Mouse (Mus musculus) skeletal muscle tissue, postnatal 0 days (tissue): Measurements from ENCODE around the gene Defb9. TPM values are rescaled to one million over a fixed set of nuclear protein-coding genes. Genes with fewer than 3 reads are reported as not detected.

Source experiments
- polyA plus RNA-seq: library from polyadenylated mRNA; unstranded; fragments of >200 nt; fragmentation: Nextera tagmentation; extraction: Ambion mirVana; gene quantifications from 2 replicates; pipeline ENCODE4 v1.2.1, GENCODE M21; 2015

Gene Defb9
- not detected in 2 replicates for polyA plus RNA-seq

DNA sequence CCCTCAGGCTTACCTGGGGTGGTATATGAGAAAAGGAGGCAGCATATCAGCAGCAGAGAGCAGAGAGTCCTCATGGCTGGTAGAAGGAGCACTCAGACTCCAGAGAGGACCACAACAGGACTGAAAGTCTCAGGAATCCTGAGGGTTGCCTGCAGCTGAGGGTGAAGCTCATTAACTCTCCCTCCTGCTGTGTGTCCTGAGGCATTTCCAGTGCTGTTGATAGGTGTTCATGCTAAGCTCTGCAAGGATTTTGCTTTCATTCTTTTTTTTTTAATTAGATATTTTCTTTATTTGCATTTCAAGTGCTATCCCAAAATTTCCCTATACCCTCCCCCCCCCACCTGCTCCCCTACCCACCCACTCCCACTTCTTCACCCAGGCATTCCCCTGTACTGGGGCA, at the start of gene Defb9:
Gene Defb9 (minus strand): TSS at position 101 of the 400 bp plus-strand sequence.

DNA sequence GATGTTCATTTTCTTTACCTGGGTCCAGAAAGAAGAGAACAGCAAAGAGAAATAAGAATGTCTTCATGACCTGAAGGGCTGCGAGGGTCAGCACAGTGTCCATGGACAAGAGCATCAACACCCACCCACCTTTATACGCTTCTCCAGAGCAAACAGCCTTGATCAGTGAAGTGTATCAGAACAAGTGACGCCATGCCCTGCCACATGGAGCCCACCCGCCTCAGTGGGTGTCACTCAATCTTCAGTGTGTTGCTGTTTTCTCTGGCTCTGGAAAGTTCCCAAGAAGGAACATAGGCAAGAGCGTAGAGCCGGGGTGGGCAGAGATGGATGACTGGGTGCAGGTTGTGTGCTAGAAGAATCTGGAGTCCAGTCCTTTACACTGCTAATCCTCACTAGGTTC, 47.4 kb upstream of the Defb9 start, which contains the start of gene Defb15:
Gene Defb15 (minus strand): TSS at position 101 of the 400 bp plus-strand sequence.

DNA sequence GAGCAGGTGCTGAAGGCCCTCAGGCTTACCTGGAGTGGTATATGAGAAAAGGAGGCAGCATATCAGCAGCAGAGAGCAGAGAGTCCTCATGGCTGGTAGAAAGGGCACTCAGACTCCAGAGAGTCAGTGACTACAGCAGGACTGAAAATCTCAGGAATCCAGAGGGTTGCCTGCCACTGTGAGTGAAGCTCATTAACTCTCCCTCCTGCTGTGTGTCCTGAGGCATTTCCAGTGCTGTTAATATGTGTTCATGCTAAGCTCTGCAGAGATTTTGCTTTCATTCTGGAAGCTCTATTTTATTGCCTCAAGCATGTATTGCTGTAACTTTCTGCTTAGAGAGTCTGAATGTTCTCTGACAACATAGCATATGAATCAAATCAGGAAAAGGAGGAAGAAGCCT, 21.1 kb upstream of the Defb9 start, which contains the start of gene Defb11:
Gene Defb11 (minus strand): TSS at position 123 of the 400 bp plus-strand sequence.

DNA sequence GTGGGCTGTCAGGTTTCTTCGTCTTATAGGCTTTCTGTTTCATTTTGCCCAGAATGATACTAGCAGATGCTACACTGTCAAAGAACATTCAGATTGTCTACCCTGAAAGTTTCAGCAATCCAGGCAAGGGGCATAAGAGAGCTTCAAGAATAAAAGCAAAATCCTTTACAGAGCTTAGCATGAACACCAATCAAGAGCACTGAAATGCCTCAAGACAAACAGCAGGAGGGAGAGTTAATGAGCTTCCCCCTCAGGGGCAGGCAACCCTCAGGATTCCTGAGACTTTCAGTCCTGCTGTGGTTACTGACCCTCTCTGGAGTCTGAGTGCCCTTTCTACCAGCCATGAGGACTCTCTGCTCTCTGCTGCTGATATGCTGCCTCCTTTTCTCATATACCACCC, 26.6 kb downstream of the Defb9 start, which contains the start of gene Defb10:
Gene Defb10 (plus strand): TSS at position 316 of the 400 bp plus-strand sequence.

Other genes with a start within 250 kb of the Defb9 start
- not detected in 2 replicates for gene Defa17, start 229.6 kb downstream of the Defb9 start, polyA plus RNA-seq
- not detected in 2 replicates for gene Defa34, start 219.6 kb downstream of the Defb9 start, polyA plus RNA-seq
- gene AY761184, start 181.8 kb downstream of the Defb9 start, polyA plus RNA-seq, result not detected in 2 replicates
- not detected in 2 replicates for gene Defa24, start 150.9 kb downstream of the Defb9 start, polyA plus RNA-seq
- not detected in 2 replicates for gene Defb50, start 61.9 kb downstream of the Defb9 start, polyA plus RNA-seq
- gene Defb2, start 45.5 kb downstream of the Defb9 start, polyA plus RNA-seq, result not detected in 2 replicates
- gene Defb10, start 26.5 kb downstream of the Defb9 start, polyA plus RNA-seq, result not detected in 2 replicates
- gene Defb11, start 21.0 kb upstream of the Defb9 start, polyA plus RNA-seq, result not detected in 2 replicates
- gene Defb15, start 47.3 kb upstream of the Defb9 start, polyA plus RNA-seq, result not detected in 2 replicates
- not detected in 2 replicates for gene Defb35, start 52.9 kb upstream of the Defb9 start, polyA plus RNA-seq
- not detected in 2 replicates for gene Defb13, start 61.3 kb upstream of the Defb9 start, polyA plus RNA-seq
- not detected in 2 replicates for gene Fam90a1a, start 73.3 kb upstream of the Defb9 start, polyA plus RNA-seq
- gene Ccdc70, start 84.4 kb upstream of the Defb9 start, polyA plus RNA-seq, result not detected in 2 replicates
- gene Atp7b, start 174.9 kb upstream of the Defb9 start, polyA plus RNA-seq, result 0.05 TPM in 2 replicates
- gene Alg11, start 175.3 kb upstream of the Defb9 start, polyA plus RNA-seq, result 10.0 and 10.5 TPM in 2 replicates
- gene Nek5, start 239.6 kb upstream of the Defb9 start, polyA plus RNA-seq, result 0.06 and 0.09 TPM in 2 replicates